Mouse (Mus musculus) MN1 (cell line): ENCODE results near the gene Isx.
A peak's percentile ranks its signal among the peaks of the same experiment; 100 is the strongest.

Experiments used
- DNase-seq: peaks from one replicate; pipeline ENCODE4 v3.0.0-alpha.2; 2016; ENCODE audit warnings: low spot score

Isx gene

GRCm38 (mm10) chr8:74901765-74902164 lies 28.8 kb downstream of the Isx start:
- no peak for DNase-seq

GRCm38 (mm10) chr8:74903054-74903842 lies 30.3 kb downstream of the Isx start:
- peak; percentile 29 for DNase-seq

- no peak for DNase-seq
These were observed 33.4 kb downstream of the Isx start for GRCm38 (mm10) chr8:74906333-74906732.

- no peak for DNase-seq
These were observed 37.7 kb downstream of the Isx start for GRCm38 (mm10) chr8:74910708-74911107.

- no peak for DNase-seq
These were observed 47.9 kb downstream of the Isx start for GRCm38 (mm10) chr8:74920691-74921421.

GRCm38 (mm10) chr8:74921882-74922518 lies 49.0 kb downstream of the Isx start:
- peak; percentile 28 for DNase-seq

GRCm38 (mm10) chr8:74927940-74928339 lies 55.0 kb downstream of the Isx start:
- DNase-seq = no peak

- peak; percentile 62 for DNase-seq
These were observed 57.8 kb downstream of the Isx start for GRCm38 (mm10) chr8:74930731-74931130.

GRCm38 (mm10) chr8:74935308-74935707 lies 62.3 kb downstream of the Isx start:
- DNase-seq = peak; percentile 56

GRCm38 (mm10) chr8:74936656-74937055 lies 63.7 kb downstream of the Isx start:
- DNase-seq = no peak

- DNase-seq = no peak
These were observed 69.1 kb downstream of the Isx start for GRCm38 (mm10) chr8:74942056-74942455.
